Mouse (Mus musculus) MEL (cell line): Measurements from ENCODE around the gene Itih3. TPM values are rescaled to one million over a fixed set of nuclear protein-coding genes. Genes with fewer than 3 reads are reported as not detected.

Source experiments
- DNase-seq: peaks from one replicate; pipeline ENCODE4 v3.0.0; 2011; ENCODE audit warnings: low read depth, low spot score
- H3K27ac ChIP-seq: 2 replicates; pipeline ENCODE4 v1.5.1; 2012; ENCODE audit warnings: low read depth, mild to moderate bottlenecking, control low read depth, low read length, moderate library complexity; ENCODE audit not compliant: control insufficient read depth
- H3K27me3 ChIP-seq, 2 experiments: fragments of 150-350 bp in 1 of 2; sonication (generic) in 1 of 2; 2 replicates each; pipeline ENCODE4 v1.6.1; 2012; ENCODE audit warnings: low read length in 2 of 2, mild to moderate bottlenecking in 2 of 2, improper control_type of control experiment in 1 of 2, moderate library complexity in 1 of 2; ENCODE audit not compliant: insufficient read depth in 2 of 2, control insufficient read depth in 1 of 2
- H3K36me3 ChIP-seq, 2 experiments: 2 replicates each; pipeline ENCODE4 v1.6.1; 2012 to 2014; ENCODE audit warnings: low read length in 2 of 2, improper control_type of control experiment in 1 of 2, inconsistent platforms in 1 of 2, mild to moderate bottlenecking in 1 of 2; ENCODE audit not compliant: insufficient read depth in 2 of 2, control insufficient read depth in 1 of 2
- H3K4me1 ChIP-seq, 2 experiments: fragments of 150-350 bp in 1 of 2; sonication (generic) in 1 of 2; 2 replicates each; pipeline ENCODE4 v1.6.1; 2012; ENCODE audit warnings: low read length in 2 of 2, improper control_type of control experiment in 1 of 2, mild to moderate bottlenecking in 1 of 2; ENCODE audit not compliant: insufficient read depth in 2 of 2, control insufficient read depth in 1 of 2
- H3K4me3 ChIP-seq, 2 experiments: fragments of 150-350 bp in 1 of 2; sonication (generic) in 1 of 2; 2 replicates each; pipeline ENCODE4 v1.5.1; 2012; ENCODE audit warnings: low read depth in 2 of 2, low read length in 2 of 2, mild to moderate bottlenecking in 2 of 2, moderate library complexity in 2 of 2, control low read depth in 1 of 2, improper control_type of control experiment in 1 of 2; ENCODE audit not compliant: control insufficient read depth in 1 of 2, insufficient read depth in 1 of 2
- H3K79me2 ChIP-seq: 2 replicates; pipeline ENCODE4 v1.6.1; 2012; ENCODE audit warnings: mild to moderate bottlenecking, low read length, moderate library complexity; ENCODE audit not compliant: control insufficient read depth, poor library complexity, insufficient read depth
- H3K9ac ChIP-seq: 2 replicates; pipeline ENCODE4 v1.6.1; 2012; ENCODE audit warnings: low read depth, mild to moderate bottlenecking, control low read depth, low read length, moderate library complexity; ENCODE audit not compliant: control insufficient read depth, poor library complexity, severe bottlenecking
- H3K9me3 ChIP-seq: fragments of 150-350 bp; sonication (generic); replicated peaks from 2 replicates; pipeline ENCODE4 v1.6.1; 2012; ENCODE audit warnings: mild to moderate bottlenecking, low read length, improper control_type of control experiment, moderate library complexity; ENCODE audit not compliant: insufficient read depth
- CHD2 ChIP-seq: IDR thresholded peaks from 2 replicates; pipeline ENCODE4 v1.6.1; 2011; ENCODE audit warnings: low read length, improper control_type of control experiment
- E2F4 ChIP-seq: IDR thresholded peaks from 2 replicates; pipeline ENCODE4 v1.6.1; 2011; ENCODE audit warnings: low read depth, low read length, improper control_type of control experiment, borderline replicate concordance
- EP300 ChIP-seq, 2 experiments: IDR thresholded peaks; 2 replicates each; pipeline ENCODE4 v1.6.1; 2011; ENCODE audit warnings: improper control_type of control experiment in 2 of 2, low read length in 2 of 2, low read depth in 1 of 2, mild to moderate bottlenecking in 1 of 2
- ETS1 ChIP-seq: IDR thresholded peaks from 2 replicates; pipeline ENCODE4 v1.6.1; 2012; ENCODE audit warnings: low read depth, mild to moderate bottlenecking, inconsistent platforms, low read length, improper control_type of control experiment, moderate library complexity
- GATA1 ChIP-seq: IDR thresholded peaks from 2 replicates; pipeline ENCODE4 v1.6.1; 2011; ENCODE audit warnings: low read depth, low read length, improper control_type of control experiment
- JUND ChIP-seq: IDR thresholded peaks from 2 replicates; pipeline ENCODE4 v1.6.1; 2011; ENCODE audit warnings: low read depth, mild to moderate bottlenecking, improper control_type of control experiment, low read length
- KAT2A ChIP-seq: conservative IDR thresholded peaks from 2 replicates; pipeline ENCODE4 v1.6.1; 2012; ENCODE audit warnings: low read depth, low read length, improper control_type of control experiment, inconsistent platforms
- MEF2A ChIP-seq: IDR thresholded peaks from 2 replicates; pipeline ENCODE4 v1.6.1; 2014; ENCODE audit warnings: low read depth, mild to moderate bottlenecking, inconsistent platforms, low read length, improper control_type of control experiment; ENCODE audit not compliant: poor library complexity, insufficient replicate concordance, severe bottlenecking; ENCODE audit errors: extremely low read depth
- MXI1 ChIP-seq: IDR thresholded peaks from 2 replicates; pipeline ENCODE4 v1.6.1; 2011; ENCODE audit warnings: mild to moderate bottlenecking, low read depth, low read length, improper control_type of control experiment
- MYB ChIP-seq: IDR thresholded peaks from 2 replicates; pipeline ENCODE4 v1.6.1; 2011; ENCODE audit warnings: mild to moderate bottlenecking, low read depth, low read length, improper control_type of control experiment
- NRF1 ChIP-seq: IDR thresholded peaks from 2 replicates; pipeline ENCODE4 v1.6.1; 2014; ENCODE audit warnings: low read depth, mild to moderate bottlenecking, inconsistent platforms, low read length, improper control_type of control experiment, moderate library complexity; ENCODE audit not compliant: poor library complexity, insufficient read depth, severe bottlenecking
- POLR2A ChIP-seq, 2 experiments: IDR thresholded peaks; 2 replicates each; pipeline ENCODE4 v1.6.1; 2011 to 2012; ENCODE audit warnings: low read length in 2 of 2, mild to moderate bottlenecking in 2 of 2, control low read depth in 1 of 2, improper control_type of control experiment in 1 of 2, low read depth in 1 of 2, moderate library complexity in 1 of 2; ENCODE audit not compliant: control insufficient read depth in 1 of 2, insufficient read depth in 1 of 2, poor library complexity in 1 of 2
- POLR2AphosphoS2 ChIP-seq: IDR thresholded peaks from 2 replicates; pipeline ENCODE4 v1.6.1; 2011; ENCODE audit warnings: low read length, improper control_type of control experiment
- SIN3A ChIP-seq: IDR thresholded peaks from 2 replicates; pipeline ENCODE4 v1.6.1; 2012; ENCODE audit warnings: low read length, improper control_type of control experiment, inconsistent platforms
- SMC3 ChIP-seq: IDR thresholded peaks from 2 replicates; pipeline ENCODE4 v1.6.1; 2011; ENCODE audit warnings: low read depth, low read length, improper control_type of control experiment
- TAL1 ChIP-seq: IDR thresholded peaks from 2 replicates; pipeline ENCODE4 v1.6.1; 2012; ENCODE audit warnings: mild to moderate bottlenecking, inconsistent platforms, low read length, moderate library complexity, mixed read lengths
- TBP ChIP-seq: IDR thresholded peaks from 2 replicates; pipeline ENCODE4 v1.8.0; 2011; ENCODE audit warnings: low read depth, low read length, improper control_type of control experiment
- TCF12 ChIP-seq: IDR thresholded peaks from 2 replicates; pipeline ENCODE4 v1.6.1; 2014; ENCODE audit warnings: low read depth, mild to moderate bottlenecking, inconsistent platforms, low read length, improper control_type of control experiment, moderate library complexity
- USF1 ChIP-seq: IDR thresholded peaks from 2 replicates; pipeline ENCODE4 v1.6.1; 2014; ENCODE audit warnings: low read depth, mild to moderate bottlenecking, inconsistent platforms, low read length, improper control_type of control experiment, moderate library complexity
- ZC3H11A ChIP-seq: IDR thresholded peaks from 2 replicates; pipeline ENCODE4 v1.6.1; 2012; ENCODE audit warnings: low read depth, mild to moderate bottlenecking, inconsistent platforms, low read length, improper control_type of control experiment
- ZKSCAN1 ChIP-seq: IDR thresholded peaks from 2 replicates; pipeline ENCODE4 v1.6.1; 2012; ENCODE audit warnings: low read depth, mild to moderate bottlenecking, inconsistent platforms, low read length, improper control_type of control experiment, moderate library complexity
- ZMIZ1 ChIP-seq: IDR thresholded peaks from 2 replicates; pipeline ENCODE4 v1.6.1; 2012; ENCODE audit warnings: low read depth, mild to moderate bottlenecking, inconsistent platforms, low read length, improper control_type of control experiment, moderate library complexity
- polyA plus RNA-seq, 2 experiments: library from polyadenylated mRNA; stranded (reverse) in 1 of 2; unstranded in 1 of 2; fragments of >175 nt in 1 of 2; fragments of >200 nt in 1 of 2; gene quantifications; 2 replicates each; pipeline versions ENCODE4 v1.2.1 to v1.2.4; 2012; ENCODE audit warnings: low replicate concordance in 2 of 2, low read depth in 1 of 2; ENCODE audit not compliant: insufficient read length in 2 of 2, insufficient read depth in 1 of 2, missing spikeins in 1 of 2
- total RNA-seq: library from RNA; depleted of rRNA; stranded (reverse); fragments of 300-350 nt; gene quantifications from 2 replicates; pipeline ENCODE4 v1.2.3, GENCODE M21; 2012; rRNA removed

Itih3 gene
- total and polyA plus RNA-seq, 3 experiments: not detected

DNA sequence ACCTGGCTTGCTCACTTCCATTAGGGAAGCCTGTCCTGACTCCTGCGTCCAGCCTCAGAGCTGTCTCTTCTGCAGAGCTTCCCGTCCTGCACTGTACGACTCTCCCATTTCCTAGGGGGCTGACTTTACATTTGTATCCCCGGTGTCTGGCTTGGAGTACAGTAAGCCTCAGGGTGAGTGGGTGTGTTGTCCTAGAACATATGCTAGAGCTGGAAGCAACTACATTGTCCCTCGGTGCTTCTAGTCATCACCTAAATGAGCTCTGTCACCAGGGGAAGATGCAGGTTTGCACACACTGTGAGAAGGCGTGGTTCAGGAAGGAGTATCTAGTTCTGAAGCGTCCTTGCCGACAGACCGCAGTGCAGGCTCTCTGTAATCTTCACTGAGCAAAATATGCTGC, 61.2 kb downstream of the Itih3 start:
- H3K9me3 ChIP-seq: no peaks in the 10 kb centered on the region
- no peak overlapping the region for H3K9ac ChIP-seq
- H3K27ac ChIP-seq: no peak overlapping the region
- DNase-seq: no peak
- no peaks in the 10 kb centered on the region for H3K27me3 ChIP-seq
- no peaks in the 10 kb centered on the region for H3K79me2 ChIP-seq
- no peak overlapping the region for H3K4me3 ChIP-seq
- H3K36me3 ChIP-seq: peaks cover 2 to 8% of the 10 kb centered on the region in 2 experiments
- TF ChIP-seq ETS1 (no peak), TAL1 (no peak), SMC3 (no peak), TBP (no peak), ZKSCAN1 (no peak), MYB (no peak), CHD2 (no peak), EP300 (IDR thresholded peaks at IDR 0.05; ENCODE audit: low read depth in 1 of 2, low read length in 2 of 2) (no peak)
- H3K4me1 ChIP-seq: peaks cover 9 to 12% of the 10 kb centered on the region in 2 experiments

DNA sequence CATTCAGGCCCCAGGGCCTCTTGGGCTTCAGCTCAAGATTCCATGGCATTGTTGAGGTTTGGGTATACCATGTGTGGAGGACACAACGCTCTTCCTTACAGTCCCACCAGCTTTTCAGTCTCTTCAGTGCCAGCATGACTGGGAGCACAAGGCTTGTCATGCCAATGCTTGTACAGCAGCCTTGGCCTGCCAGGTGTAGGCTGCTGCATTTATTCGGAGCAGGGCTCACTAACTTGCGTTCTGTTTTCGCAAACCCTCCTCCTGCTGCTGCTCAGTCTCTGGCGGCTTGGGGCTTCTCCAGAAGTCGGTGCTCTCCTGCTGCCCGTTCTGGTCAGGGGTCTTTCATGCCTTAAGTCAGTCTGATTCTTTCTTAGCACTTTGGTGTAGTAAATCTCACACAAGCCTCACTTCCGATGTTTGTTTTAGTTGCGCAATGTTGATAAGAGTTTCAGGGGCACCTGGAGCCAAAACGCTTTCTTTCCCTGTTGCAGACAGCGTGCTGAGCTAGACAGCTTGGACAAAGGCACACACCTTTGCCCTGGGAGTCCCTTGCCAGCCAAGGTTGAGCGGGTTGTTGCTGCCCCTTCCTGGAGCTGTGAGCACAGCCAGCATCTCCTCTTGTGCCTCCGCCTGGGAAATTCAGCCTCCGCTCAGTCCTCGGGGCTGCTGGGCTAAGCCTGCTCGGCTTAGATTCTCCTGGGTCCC, 62.0 kb downstream of the Itih3 start:
- Histone ChIP-seq H3K9me3 (no peaks in the 10 kb centered on the region), H3K4me1 (peaks cover 16 to 19% of the 10 kb centered on the region in 2 experiments), H3K9ac (no peak overlapping the region), H3K79me2 (no peaks in the 10 kb centered on the region), H3K27me3 (no peaks in the 10 kb centered on the region), H3K4me3 (no peak overlapping the region), H3K27ac (no peak overlapping the region), H3K36me3 (peaks cover 2 to 16% of the 10 kb centered on the region in 2 experiments)
- TF ChIP-seq SIN3A (no peak), EP300 (IDR thresholded peaks at IDR 0.05; ENCODE audit: low read depth in 1 of 2, low read length in 2 of 2) (no peak), CHD2 (no peak), TAL1 (no peak), MEF2A (no peak), USF1 (no peak), POLR2AphosphoS2 (no peak), KAT2A (no peak), NRF1 (no peak), POLR2A (IDR thresholded peaks at IDR 0.05; ENCODE audit: control insufficient read depth in 1 of 2, insufficient read depth in 1 of 2, low read depth in 1 of 2, low read length in 2 of 2, poor library complexity in 1 of 2) (no peak), MXI1 (no peak), MYB (no peak), ZC3H11A (no peak), JUND (no peak), ETS1 (no peak), ZMIZ1 (no peak), GATA1 (no peak), E2F4 (no peak), TCF12 (no peak)
- no peak for DNase-seq

Other genes starting within 250 kb of the Itih3 start
- 9.4 and 12.4 TPM in 2 replicates for gene Sfmbt1, start 208.9 kb downstream of the Itih3 start, total RNA-seq
- gene Sfmbt1, start 208.9 kb downstream of the Itih3 start, polyA plus RNA-seq: 10 to 100 TPM; 13.7 to 33.0 TPM
- 9.3 and 11.6 TPM in 2 replicates for gene Tmem110, start 98.2 kb downstream of the Itih3 start, total RNA-seq
- 10 to 100 TPM in 1 of 2 experiments, not detected in 1; 21.0 TPM for gene Tmem110, start 98.2 kb downstream of the Itih3 start, polyA plus RNA-seq
- 0.08 and 0.16 TPM in 2 replicates for gene Mustn1, start 44.6 kb downstream of the Itih3 start, total RNA-seq
- under 1 TPM in 1 of 2 experiments, not detected in 1; 0.22 TPM for gene Mustn1, start 44.6 kb downstream of the Itih3 start, polyA plus RNA-seq
- gene Itih4, start 37.3 kb downstream of the Itih3 start, total RNA-seq: not detected in 2 replicates
- not detected for gene Itih4, start 37.3 kb downstream of the Itih3 start, polyA plus RNA-seq
- gene Itih1, start 19.5 kb upstream of the Itih3 start, total RNA-seq: not detected in 2 replicates
- gene Itih1, start 19.5 kb upstream of the Itih3 start, polyA plus RNA-seq: under 1 TPM in 1 of 2 experiments, not detected in 1; 0.03 TPM
- 16.6 and 18.4 TPM in 2 replicates for gene Nek4, start 27.6 kb upstream of the Itih3 start, total RNA-seq
- gene Nek4, start 27.6 kb upstream of the Itih3 start, polyA plus RNA-seq: 10 to 100 TPM in 1 of 2 experiments, not detected in 1; 19.3 TPM
- 14.7 and 15.6 TPM in 2 replicates for gene Glt8d1, start 77.6 kb upstream of the Itih3 start, total RNA-seq
- 10 to 100 TPM in 1 of 2 experiments, not detected in 1; 19.2 TPM for gene Glt8d1, start 77.6 kb upstream of the Itih3 start, polyA plus RNA-seq
- 165 and 208 TPM in 2 replicates for gene Spcs1, start 77.9 kb upstream of the Itih3 start, total RNA-seq
- 100 to 1,000 TPM; 188 to 419 TPM for gene Spcs1, start 77.9 kb upstream of the Itih3 start, polyA plus RNA-seq
- gene Pbrm1, start 95.4 kb upstream of the Itih3 start, total RNA-seq: 28.7 and 31.1 TPM in 2 replicates
- gene Pbrm1, start 95.4 kb upstream of the Itih3 start, polyA plus RNA-seq: 10 to 100 TPM; 32.4 to 62.0 TPM
- gene Gnl3, start 95.4 kb upstream of the Itih3 start, total RNA-seq: 217 and 257 TPM in 2 replicates
- gene Gnl3, start 95.4 kb upstream of the Itih3 start, polyA plus RNA-seq: 100 to 1,000 TPM; 151 to 332 TPM
- gene Smim4, start 205.2 kb upstream of the Itih3 start, total RNA-seq: 78.8 and 122 TPM in 2 replicates
- gene Smim4, start 205.2 kb upstream of the Itih3 start, polyA plus RNA-seq: 10 to 100 TPM in 1 of 2 experiments, not detected in 1; 87.8 TPM
- gene Nt5dc2, start 207.3 kb upstream of the Itih3 start, total RNA-seq: 168 and 172 TPM in 2 replicates
- gene Nt5dc2, start 207.3 kb upstream of the Itih3 start, polyA plus RNA-seq: 100 to 1,000 TPM; 291 to 349 TPM
- gene Stab1, start 244.9 kb upstream of the Itih3 start, total RNA-seq: 0.15 TPM in 1 of 2 replicates, not detected in the other
- gene Stab1, start 244.9 kb upstream of the Itih3 start, polyA plus RNA-seq: under 1 TPM in 1 of 2 experiments, not detected in 1; 0.40 TPM